Mouse (Mus musculus) heart, embryonic 11.5 days (tissue): ENCODE measurements around the gene Kpna2. TPM values are rescaled to one million over a fixed set of nuclear protein-coding genes. Genes with fewer than 3 reads are reported as not detected.

ENCODE experiments used
- ATAC-seq: fragments of 200-750 bp; cut with Nextera tagmentation; replicated peaks from 2 replicates; pipeline ENCODE4 v1.8.0; 2017; ENCODE audit warnings: moderate library complexity; ENCODE audit not compliant: insufficient number of reproducible peaks, low FRiP score, low TSS enrichment
- H3K27ac ChIP-seq: fragments of 300-500 bp; sonication (generic); 2 replicates; pipeline ENCODE4 v1.5.1; 2014; ENCODE audit warnings: mild to moderate bottlenecking, low read depth, low read length
- H3K27me3 ChIP-seq: fragments of 300-500 bp; sonication (generic); 2 replicates; pipeline ENCODE4 v1.6.1; 2014; ENCODE audit warnings: mild to moderate bottlenecking, low read length, mixed read lengths; ENCODE audit not compliant: control insufficient read depth, insufficient read depth
- H3K36me3 ChIP-seq: fragments of 300-500 bp; sonication (generic); 2 replicates; pipeline ENCODE4 v1.6.1; 2014; ENCODE audit warnings: mild to moderate bottlenecking, low read length, moderate library complexity, mixed read lengths; ENCODE audit not compliant: control insufficient read depth, insufficient read depth
- H3K4me1 ChIP-seq: fragments of 300-500 bp; sonication (generic); 2 replicates; pipeline ENCODE4 v1.6.1; 2014; ENCODE audit warnings: low read length; ENCODE audit not compliant: control insufficient read depth, insufficient read depth
- H3K4me2 ChIP-seq: fragments of 300-500 bp; sonication (generic); 2 replicates; pipeline ENCODE4 v1.6.1; 2014; ENCODE audit warnings: mild to moderate bottlenecking, moderate library complexity
- H3K4me3 ChIP-seq: fragments of 300-500 bp; sonication (generic); 2 replicates; pipeline ENCODE4 v1.5.1; 2014; ENCODE audit warnings: low read depth, low read length
- H3K9ac ChIP-seq: fragments of 300-500 bp; sonication (generic); 2 replicates; pipeline ENCODE4 v1.6.1; 2014; ENCODE audit warnings: mild to moderate bottlenecking, low read depth, low read length, moderate library complexity
- H3K9me3 ChIP-seq: fragments of 300-500 bp; sonication (generic); replicated peaks from 2 replicates; pipeline ENCODE4 v1.6.1; 2016; ENCODE audit warnings: low read length; ENCODE audit not compliant: control insufficient read depth
- WGBS: fragments of 180-500 bp; shearing (Covaris S2); extraction: QIAGEN DNeasy Blood & Tissue Kit; methylation state at CpG from one replicate; pipeline ENCODE4 v1.1.7; 2014; ENCODE audit not compliant: insufficient replicate concordance; 5-methylcytosine and 5-hydroxymethylcytosine counted together
- polyA plus RNA-seq: library from polyadenylated mRNA; unstranded; fragments of >200 nt; fragmentation: Nextera tagmentation; extraction: Ambion mirVana; gene quantifications from 2 replicates; pipeline ENCODE4 v1.2.1, GENCODE M21; 2014

Kpna2 gene
- polyA plus RNA-seq, 1 experiment from 2014 or later, result 342 TPM

- no peaks in the 10 kb centered on the region for H3K36me3 ChIP-seq
- no peaks in the 10 kb centered on the region for H3K27me3 ChIP-seq
- H3K9ac ChIP-seq, result no peak overlapping the region
- no peak overlapping the region for H3K4me3 ChIP-seq
- H3K9me3 ChIP-seq, result no peaks in the 10 kb centered on the region; the same call in 1 of the 2 replicates
- H3K27ac ChIP-seq, result no peak overlapping the region
- ATAC-seq, result no peak
- WGBS, result 78% methylated on average over 9 of the region's 9 CpGs
- no peaks in the 10 kb centered on the region for H3K4me1 ChIP-seq
- H3K4me2 ChIP-seq, result no peak overlapping the region
These were observed 45.2 kb downstream of the Kpna2 start for GRCm38 (mm10) chr11:106954116-106954515.

Other genes with a start within 250 kb of the Kpna2 start
- gene Pecam1, start 248.9 kb downstream of the Kpna2 start, polyA plus RNA-seq, result 52.0 and 61.8 TPM in 2 replicates
- 1.2 TPM in 2 replicates for gene Milr1, start 248.3 kb downstream of the Kpna2 start, polyA plus RNA-seq
- gene Polg2, start 220.0 kb downstream of the Kpna2 start, polyA plus RNA-seq, result 7.5 and 9.3 TPM in 2 replicates
- gene Ddx5, start 210.4 kb downstream of the Kpna2 start, polyA plus RNA-seq, result 277 and 291 TPM in 2 replicates
- 15.6 and 17.0 TPM in 2 replicates for gene Cep95, start 210.3 kb downstream of the Kpna2 start, polyA plus RNA-seq
- gene Smurf2, start 78.8 kb downstream of the Kpna2 start, polyA plus RNA-seq, result 13.3 and 14.3 TPM in 2 replicates
- 1.7 and 2.8 TPM in 2 replicates for gene 1810010H24Rik, start 26.1 kb upstream of the Kpna2 start, polyA plus RNA-seq
- 21.2 and 26.5 TPM in 2 replicates for gene Bptf, start 132.6 kb upstream of the Kpna2 start, polyA plus RNA-seq
- gene Nol11, start 189.8 kb upstream of the Kpna2 start, polyA plus RNA-seq, result 48.8 and 50.0 TPM in 2 replicates